In the genomic region with DNA sequence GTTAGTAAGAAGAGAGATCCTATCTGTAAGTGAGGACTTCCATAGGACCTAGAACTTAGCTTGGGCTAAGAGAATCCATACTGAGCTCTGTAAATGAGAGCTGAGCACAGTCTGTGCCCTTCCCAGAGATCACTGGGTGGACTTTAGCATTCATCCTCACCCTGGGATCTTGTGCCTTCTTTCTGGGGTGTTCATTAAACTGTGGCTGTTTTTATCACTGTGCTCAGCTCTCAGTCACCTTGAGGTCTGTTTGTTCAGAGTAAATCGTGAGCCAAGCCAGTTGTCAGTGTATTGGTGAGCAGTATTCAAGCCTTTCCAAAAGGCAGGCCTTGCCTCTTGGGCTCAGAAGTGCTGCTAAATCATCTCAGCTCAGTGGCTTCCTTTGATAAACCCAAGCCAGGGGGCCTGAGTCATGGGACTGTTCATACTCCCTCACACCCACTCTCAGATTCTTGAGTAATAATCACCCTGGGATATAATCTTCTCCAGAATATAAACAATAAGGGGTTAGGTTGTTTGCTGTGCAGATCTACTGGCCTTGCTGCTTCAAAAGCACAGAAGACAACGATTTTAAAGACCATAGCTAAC, we compare ENCODE assay signal across 14 mouse cellular contexts. TPM values are rescaled to one million over a fixed set of nuclear protein-coding genes. Genes with fewer than 3 reads are reported as not detected.
A peak's percentile ranks its signal among the peaks of the same experiment; 100 is the strongest.
DNase-seq lines count a peak whose midpoint lies in the region; ATAC-seq and TF ChIP-seq lines count a peak whose summit lies in the region.
"Had no signal": no experiment of that assay in that cellular context is flagged by ENCODE, and none has a peak within 500 bp of the region (broad histone marks: within the 10 kb centered on the region; RNA-seq: fewer than 3 reads in every experiment).

No protein-coding gene starts in this region.

- WGBS in kidney, embryonic 14.5 days, result 65% methylated on average over 2 of the region's 2 CpGs
- 68% methylated on average over 2 of the region's 2 CpGs for whole genome bisulfite sequencing in intestine, embryonic 14.5 days
- WGBS in liver, postnatal 0 days (ENCODE audit: insufficient replicate concordance), result 59% methylated on average over 2 of the region's 2 CpGs
- 78% methylated on average over 2 of the region's 2 CpGs for WGBS in midbrain, embryonic 13.5 days

- no peaks in the 10 kb centered on the region for H3K4me1 ChIP-seq in kidney, embryonic 14.5 days (ENCODE audit: control insufficient read depth, insufficient read depth, low read length)
- no peaks in the 10 kb centered on the region for H3K4me1 ChIP-seq in intestine, embryonic 14.5 days (replicated peaks; ENCODE audit: control insufficient read depth, insufficient read depth, low read length)
- peaks cover 27% of the 10 kb centered on the region for H3K4me1 ChIP-seq in liver, postnatal 0 days (ENCODE audit: insufficient read depth)
- no peaks in the 10 kb centered on the region for H3K4me1 ChIP-seq in midbrain, embryonic 13.5 days (replicated peaks)
- H3K4me1 ChIP-seq: embryonic facial prominence, embryonic 12.5 days; limb, embryonic 15.5 days; midbrain, embryonic 12.5 days had no signal

- peak; percentile 54 to 58 for DNase-seq in kidney, adult 8-10 months
- DNase-seq in intestine, embryonic 14.5 days (ENCODE audit: low spot score), result no peak
- peak; percentile 40 for DNase-seq in kidney, postnatal 14 days
- DNase-seq in liver, postnatal 0 days, result no peak
- DNase-seq in frontal cortex, postnatal 14 days (ENCODE audit: low spot score in 2 of 2), result no peak
- DNase-seq: cerebellum, adult 11-12 months; gastrocnemius, postnatal 25 days; lung, postnatal 36 days had no signal

- H3K4me3 ChIP-seq in kidney, embryonic 14.5 days (ENCODE audit: low read length), result no peak overlapping the region
- H3K4me3 ChIP-seq in intestine, embryonic 14.5 days (ENCODE audit: low read depth, low read length), result no peak overlapping the region
- no peak overlapping the region for H3K4me3 ChIP-seq in liver, postnatal 0 days (ENCODE audit: low read depth, low read length)
- H3K4me3 ChIP-seq in midbrain, embryonic 13.5 days (replicated peaks), result no peak overlapping the region
- H3K4me3 ChIP-seq: embryonic facial prominence, embryonic 12.5 days; limb, embryonic 15.5 days; midbrain, embryonic 12.5 days; myocyte had no signal

- no peaks in the 10 kb centered on the region for H3K27me3 ChIP-seq in kidney, embryonic 14.5 days (ENCODE audit: control insufficient read depth, insufficient read depth, low read length)
- no peaks in the 10 kb centered on the region for H3K27me3 ChIP-seq in intestine, embryonic 14.5 days (replicated peaks; ENCODE audit: control insufficient read depth, insufficient read depth, low read length)
- no peaks in the 10 kb centered on the region for H3K27me3 ChIP-seq in liver, postnatal 0 days (ENCODE audit: insufficient read depth, low read length)
- H3K27me3 ChIP-seq in midbrain, embryonic 13.5 days, result no peaks in the 10 kb centered on the region
- H3K27me3 ChIP-seq: embryonic facial prominence, embryonic 12.5 days; limb, embryonic 15.5 days; midbrain, embryonic 12.5 days had no signal

- TF ChIP-seq EP300 in liver, postnatal 0 days (IDR thresholded peaks at IDR 0.05; ENCODE audit: low read depth), result no peak

- no peak overlapping the region for H3K9ac ChIP-seq in kidney, embryonic 14.5 days (ENCODE audit: low read depth, low read length)
- no peak overlapping the region for H3K9ac ChIP-seq in intestine, embryonic 14.5 days (ENCODE audit: low read length)
- H3K9ac ChIP-seq in liver, postnatal 0 days (replicated peaks), result no peak overlapping the region
- no peak overlapping the region for H3K9ac ChIP-seq in midbrain, embryonic 13.5 days (replicated peaks)
- H3K9ac ChIP-seq: embryonic facial prominence, embryonic 12.5 days; limb, embryonic 15.5 days; midbrain, embryonic 12.5 days had no signal

- H3K27ac ChIP-seq in kidney, embryonic 14.5 days (ENCODE audit: low read depth, low read length), result no peak overlapping the region
- peak overlapping the region; percentile 25; the same call in 1 of the 2 replicates for H3K27ac ChIP-seq in intestine, embryonic 14.5 days (ENCODE audit: low read depth)
- peak overlapping the region; percentile 67 for H3K27ac ChIP-seq in liver, postnatal 0 days (ENCODE audit: low read depth)
- no peak overlapping the region for H3K27ac ChIP-seq in midbrain, embryonic 13.5 days
- H3K27ac ChIP-seq: embryonic facial prominence, embryonic 12.5 days; limb, embryonic 15.5 days; midbrain, embryonic 12.5 days had no signal

- no peaks in the 10 kb centered on the region for H3K36me3 ChIP-seq in kidney, embryonic 14.5 days (ENCODE audit: control insufficient read depth, insufficient read depth, low read length)
- peaks cover 40% of the 10 kb centered on the region for H3K36me3 ChIP-seq in intestine, embryonic 14.5 days (ENCODE audit: control insufficient read depth, insufficient read depth, low read length)
- no peaks in the 10 kb centered on the region for H3K36me3 ChIP-seq in liver, postnatal 0 days (replicated peaks; ENCODE audit: insufficient read depth, low read length)
- H3K36me3 ChIP-seq in midbrain, embryonic 13.5 days, result no peaks in the 10 kb centered on the region
- H3K36me3 ChIP-seq: embryonic facial prominence, embryonic 12.5 days; limb, embryonic 15.5 days; midbrain, embryonic 12.5 days had no signal

- TF ChIP-seq CTCF in liver, postnatal 0 days (IDR thresholded peaks at IDR 0.05; ENCODE audit: low read depth), result no peak

- H3K4me2 ChIP-seq in kidney, embryonic 14.5 days (replicated peaks; ENCODE audit: low read depth, low read length), result no peak overlapping the region
- no peak overlapping the region for H3K4me2 ChIP-seq in intestine, embryonic 14.5 days (ENCODE audit: low read length)
- H3K4me2 ChIP-seq in liver, postnatal 0 days (ENCODE audit: low read depth, low read length), result no peak overlapping the region
- no peak overlapping the region for H3K4me2 ChIP-seq in midbrain, embryonic 13.5 days (replicated peaks)
- H3K4me2 ChIP-seq: embryonic facial prominence, embryonic 12.5 days; limb, embryonic 15.5 days; midbrain, embryonic 12.5 days had no signal

- no peaks in the 10 kb centered on the region for H3K9me3 ChIP-seq in kidney, embryonic 14.5 days (ENCODE audit: control insufficient read depth, low read length)
- no peaks in the 10 kb centered on the region for H3K9me3 ChIP-seq in intestine, embryonic 14.5 days (ENCODE audit: control insufficient read depth, low read length)
- no peaks in the 10 kb centered on the region for H3K9me3 ChIP-seq in liver, postnatal 0 days (ENCODE audit: low read length)
- no peaks in the 10 kb centered on the region for H3K9me3 ChIP-seq in midbrain, embryonic 13.5 days
- H3K9me3 ChIP-seq: embryonic facial prominence, embryonic 12.5 days; limb, embryonic 15.5 days; midbrain, embryonic 12.5 days had no signal

- no peak for ATAC-seq in kidney, embryonic 14.5 days (ENCODE audit: low FRiP score, low TSS enrichment)
- no peak; the same call in 1 of the 2 replicates for ATAC-seq in intestine, embryonic 14.5 days (replicated peaks; ENCODE audit: low FRiP score, low TSS enrichment, low read depth)
- peak; percentile 53; the same call in 1 of the 2 replicates for ATAC-seq in liver, postnatal 0 days
- no peak for ATAC-seq in midbrain, embryonic 13.5 days

RNA-seq across cellular contexts. Expression of a gene that starts 18.8 kb away (rescaled TPM):
- 3.0 and 3.5 TPM in 2 replicates for polyA plus RNA-seq in kidney, embryonic 14.5 days (2014; fragmentation: Nextera tagmentation; extraction: Ambion mirVana)
- 7.8 and 10.3 TPM in 2 replicates for polyA plus RNA-seq in intestine, embryonic 14.5 days (2014; fragmentation: Nextera tagmentation; extraction: Ambion mirVana)
- polyA plus RNA-seq in liver, postnatal 0 days (2015; fragmentation: Nextera tagmentation; extraction: Ambion mirVana), result 37.4 and 45.7 TPM in 2 replicates
- polyA plus RNA-seq in midbrain, embryonic 13.5 days (2015; fragmentation: Nextera tagmentation; extraction: Ambion mirVana), result 4.2 and 5.3 TPM in 2 replicates
- polyA plus RNA-seq: myocyte had no signal

RNA-seq across cellular contexts. Expression of a gene that starts 37.6 kb away (rescaled TPM):
- 21.3 and 27.1 TPM in 2 replicates for polyA plus RNA-seq in kidney, embryonic 14.5 days (2014; fragmentation: Nextera tagmentation; extraction: Ambion mirVana)
- polyA plus RNA-seq in intestine, embryonic 14.5 days (2014; fragmentation: Nextera tagmentation; extraction: Ambion mirVana), result 40.8 and 41.2 TPM in 2 replicates
- 21.9 and 22.9 TPM in 2 replicates for polyA plus RNA-seq in liver, postnatal 0 days (2015; fragmentation: Nextera tagmentation; extraction: Ambion mirVana)
- 24.8 and 25.7 TPM in 2 replicates for polyA plus RNA-seq in midbrain, embryonic 13.5 days (2015; fragmentation: Nextera tagmentation; extraction: Ambion mirVana)

Comparison
In these comparisons a context has a peak if more than half of its experiments do, and no peak if none do; other contexts are left out.
1. DNase-seq: peak in kidney, adult 8-10 months (2 of 2) and kidney, postnatal 14 days (single experiment); none in intestine, embryonic 14.5 days (single experiment), liver, postnatal 0 days (single experiment) and frontal cortex, postnatal 14 days (0 of 2).
2. H3K27ac ChIP-seq: peak in intestine, embryonic 14.5 days (single experiment) and liver, postnatal 0 days (single experiment); none in kidney, embryonic 14.5 days (single experiment) and midbrain, embryonic 13.5 days (single experiment).